Mouse (Mus musculus) kidney, embryonic 15.5 days (tissue): ENCODE measurements at regions not wholly inside any gene's neighbourhood (a gene's known extent, or its start where the extent isn't known, plus 50 kb on each side); places are given as distances from the start of the nearest gene placed in this dataset.

Experiments used
- ATAC-seq: fragments of 200-750 bp; cut with Nextera tagmentation; replicated peaks from 2 replicates; pipeline ENCODE4 v1.8.0; 2017; ENCODE audit warnings: moderate TSS enrichment; ENCODE audit not compliant: low FRiP score
- H3K27ac ChIP-seq: fragments of 300-500 bp; sonication (generic); 2 replicates; pipeline ENCODE4 v1.5.1; 2015; ENCODE audit warnings: mild to moderate bottlenecking, inconsistent platforms
- H3K27me3 ChIP-seq: fragments of 300-500 bp; sonication (generic); 2 replicates; pipeline ENCODE4 v1.6.1; 2015; ENCODE audit warnings: inconsistent platforms
- H3K36me3 ChIP-seq: fragments of 300-500 bp; sonication (generic); 2 replicates; pipeline ENCODE4 v1.6.1; 2015; ENCODE audit warnings: inconsistent platforms
- H3K4me1 ChIP-seq: fragments of 300-500 bp; sonication (generic); 2 replicates; pipeline ENCODE4 v1.6.1; 2015; ENCODE audit warnings: inconsistent platforms
- H3K4me2 ChIP-seq: fragments of 300-500 bp; sonication (generic); 2 replicates; pipeline ENCODE4 v1.6.1; 2015; ENCODE audit warnings: moderate library complexity, mild to moderate bottlenecking, inconsistent platforms
- H3K4me3 ChIP-seq: fragments of 300-500 bp; sonication (generic); replicated peaks from 2 replicates; pipeline ENCODE4 v1.5.1; 2015; ENCODE audit warnings: mild to moderate bottlenecking, inconsistent platforms
- H3K9ac ChIP-seq: fragments of 300-500 bp; sonication (generic); 2 replicates; pipeline ENCODE4 v1.6.1; 2015; ENCODE audit warnings: mild to moderate bottlenecking, inconsistent platforms
- H3K9me3 ChIP-seq: fragments of 300-500 bp; sonication (generic); replicated peaks from 2 replicates; pipeline ENCODE4 v1.6.1; 2016; ENCODE audit warnings: inconsistent platforms
- WGBS: fragments of 180-500 bp; shearing (Covaris S2); methylation state at CpG from one replicate; pipeline ENCODE4 v1.1.7; 2015; ENCODE audit warnings: mixed read lengths; 5-methylcytosine and 5-hydroxymethylcytosine counted together

- Histone ChIP-seq H3K4me3 (no peak overlapping the region), H3K4me1 (peaks cover 7% of the 10 kb centered on the region; the same call in 1 of the 2 replicates), H3K27me3 (no peaks in the 10 kb centered on the region), H3K27ac (0 out of 2 replicates have a peak overlapping the region, but pooled peaks have one; percentile 18), H3K4me2 (no peak overlapping the region), H3K9me3 (no peaks in the 10 kb centered on the region), H3K36me3 (no peaks in the 10 kb centered on the region), H3K9ac (no peak overlapping the region)
- WGBS = 53% methylated on average over 4 of the region's 4 CpGs
- no peak for ATAC-seq
Measured at GRCm38 (mm10) chr3:135155537-135155956, 56.8 kb upstream of the Cenpe start.
